Mouse (Mus musculus): ENCODE results near the gene Ap5z1. TPM values are rescaled to one million over a fixed set of nuclear protein-coding genes. Genes with fewer than 3 reads are reported as not detected.
A peak's percentile ranks its signal among the peaks of the same experiment; 100 is the strongest.

Gene Ap5z1
- polyA plus RNA-seq, 1 experiment: 3.4 TPM

GRCm38 (mm10) chr5:142448623-142449022 is 15.1 kb upstream of the Ap5z1 start:
- H3K4me3 ChIP-seq (ENCODE audit: insufficient read depth, low read depth, low read length): no peak overlapping the region
- no peak overlapping the region for H3K27ac ChIP-seq (replicated peaks; ENCODE audit: low read depth, low read length)
- no peaks in the 10 kb centered on the region; the same call in 1 of the 2 replicates for H3K4me1 ChIP-seq (ENCODE audit: control insufficient read depth, insufficient read depth, insufficient read length, low read length)

GRCm38 (mm10) chr5:142450846-142451245 is 12.9 kb upstream of the Ap5z1 start:
- Histone ChIP-seq H3K4me1 (ENCODE audit: control insufficient read depth, insufficient read depth, insufficient read length, low read length) (no peaks in the 10 kb centered on the region), H3K4me3 (ENCODE audit: insufficient read depth, low read depth, low read length) (no peak overlapping the region), H3K27ac (replicated peaks; ENCODE audit: low read depth, low read length) (no peak overlapping the region)

- no peak overlapping the region for H3K4me3 ChIP-seq (ENCODE audit: insufficient read depth, low read depth, low read length)
- no peak overlapping the region for H3K27ac ChIP-seq (replicated peaks; ENCODE audit: low read depth, low read length)
- H3K4me1 ChIP-seq (ENCODE audit: control insufficient read depth, insufficient read depth, insufficient read length, low read length): no peaks in the 10 kb centered on the region
Observed at GRCm38 (mm10) chr5:142451759-142452158, 12.0 kb upstream of the Ap5z1 start.

GRCm38 (mm10) chr5:142453742-142454141 is 10.0 kb upstream of the Ap5z1 start:
- no peak overlapping the region for H3K4me3 ChIP-seq (ENCODE audit: insufficient read depth, low read depth, low read length)
- H3K4me1 ChIP-seq (ENCODE audit: control insufficient read depth, insufficient read depth, insufficient read length, low read length): no peaks in the 10 kb centered on the region
- H3K27ac ChIP-seq (replicated peaks; ENCODE audit: low read depth, low read length): no peak overlapping the region

- Histone ChIP-seq H3K4me3 (ENCODE audit: insufficient read depth, low read depth, low read length) (no peak overlapping the region), H3K27ac (replicated peaks; ENCODE audit: low read depth, low read length) (no peak overlapping the region)
Observed at GRCm38 (mm10) chr5:142456318-142456717, 7.4 kb upstream of the Ap5z1 start.

GRCm38 (mm10) chr5:142457345-142457744 is 6.4 kb upstream of the Ap5z1 start:
- H3K4me3 ChIP-seq (ENCODE audit: insufficient read depth, low read depth, low read length): no peak overlapping the region
- no peaks in the 10 kb centered on the region for H3K4me1 ChIP-seq (ENCODE audit: control insufficient read depth, insufficient read depth, insufficient read length, low read length)
- H3K27ac ChIP-seq (replicated peaks; ENCODE audit: low read depth, low read length): no peak overlapping the region

More at GRCm38 (mm10) chr5:142456318-142456717, 7.4 kb upstream of the Ap5z1 start:
- no peaks in the 10 kb centered on the region for H3K4me1 ChIP-seq (ENCODE audit: control insufficient read depth, insufficient read depth, insufficient read length, low read length)

- no peak overlapping the region for H3K4me3 ChIP-seq (ENCODE audit: insufficient read depth, low read depth, low read length)
- peak overlapping the region; percentile 22 for H3K27ac ChIP-seq (replicated peaks; ENCODE audit: low read depth, low read length)
- H3K4me1 ChIP-seq (ENCODE audit: control insufficient read depth, insufficient read depth, insufficient read length, low read length): no peaks in the 10 kb centered on the region
Observed at GRCm38 (mm10) chr5:142458791-142459557, 4.8 kb upstream of the Ap5z1 start.

GRCm38 (mm10) chr5:142459834-142460233 is 3.9 kb upstream of the Ap5z1 start:
- H3K27ac ChIP-seq (replicated peaks; ENCODE audit: low read depth, low read length): no peak overlapping the region; the same call in 1 of the 2 replicates
- 0 out of 2 replicates have a peak, but pooled peaks cover 2% of the 10 kb centered on the region for H3K4me1 ChIP-seq (ENCODE audit: control insufficient read depth, insufficient read depth, insufficient read length, low read length)
- H3K4me3 ChIP-seq (ENCODE audit: insufficient read depth, low read depth, low read length): no peak overlapping the region

- H3K4me1 ChIP-seq (ENCODE audit: control insufficient read depth, insufficient read depth, insufficient read length, low read length): 0 out of 2 replicates have a peak, but pooled peaks cover 4% of the 10 kb centered on the region
- no peak overlapping the region for H3K27ac ChIP-seq (replicated peaks; ENCODE audit: low read depth, low read length)
- no peak overlapping the region for H3K4me3 ChIP-seq (ENCODE audit: insufficient read depth, low read depth, low read length)
Observed at GRCm38 (mm10) chr5:142461942-142462640, 1.7 kb upstream of the Ap5z1 start.

GRCm38 (mm10) chr5:142462641-142462948 is 1.1 kb upstream of the Ap5z1 start:
- Histone ChIP-seq H3K27ac (replicated peaks; ENCODE audit: low read depth, low read length) (no peak overlapping the region), H3K4me3 (ENCODE audit: insufficient read depth, low read depth, low read length) (no peak overlapping the region), H3K4me1 (ENCODE audit: control insufficient read depth, insufficient read depth, insufficient read length, low read length) (0 out of 2 replicates have a peak, but pooled peaks cover 4% of the 10 kb centered on the region)

GRCm38 (mm10) chr5:142463011-142463410 is 733 bp upstream of the Ap5z1 start:
- H3K4me1 ChIP-seq (ENCODE audit: control insufficient read depth, insufficient read depth, insufficient read length, low read length): 0 out of 2 replicates have a peak, but pooled peaks cover 4% of the 10 kb centered on the region
- H3K27ac ChIP-seq (replicated peaks; ENCODE audit: low read depth, low read length): peak overlapping the region; percentile 64
- peak overlapping the region; percentile 54 for H3K4me3 ChIP-seq (ENCODE audit: insufficient read depth, low read depth, low read length)

- Histone ChIP-seq H3K4me3 (ENCODE audit: insufficient read depth, low read depth, low read length) (no peak overlapping the region), H3K27ac (replicated peaks; ENCODE audit: low read depth, low read length) (no peak overlapping the region), H3K4me1 (ENCODE audit: control insufficient read depth, insufficient read depth, insufficient read length, low read length) (peaks cover 8% of the 10 kb centered on the region; the same call in 1 of the 2 replicates)
Observed at GRCm38 (mm10) chr5:142468375-142468774, 4.6 kb downstream of the Ap5z1 start.

- Histone ChIP-seq H3K4me3 (ENCODE audit: insufficient read depth, low read depth, low read length) (no peak overlapping the region), H3K4me1 (ENCODE audit: control insufficient read depth, insufficient read depth, insufficient read length, low read length) (peaks cover 6% of the 10 kb centered on the region; the same call in 1 of the 2 replicates), H3K27ac (replicated peaks; ENCODE audit: low read depth, low read length) (no peak overlapping the region)
Observed at GRCm38 (mm10) chr5:142469796-142470195, 6.1 kb downstream of the Ap5z1 start.

GRCm38 (mm10) chr5:142473696-142474095 is 10.0 kb downstream of the Ap5z1 start:
- Histone ChIP-seq H3K27ac (replicated peaks; ENCODE audit: low read depth, low read length) (no peak overlapping the region), H3K4me3 (ENCODE audit: insufficient read depth, low read depth, low read length) (no peak overlapping the region)

GRCm38 (mm10) chr5:142475669-142476068 is 11.9 kb downstream of the Ap5z1 start:
- Histone ChIP-seq H3K4me1 (ENCODE audit: control insufficient read depth, insufficient read depth, insufficient read length, low read length) (no peaks in the 10 kb centered on the region), H3K4me3 (ENCODE audit: insufficient read depth, low read depth, low read length) (no peak overlapping the region), H3K27ac (replicated peaks; ENCODE audit: low read depth, low read length) (no peak overlapping the region)

More at GRCm38 (mm10) chr5:142473696-142474095, 10.0 kb downstream of the Ap5z1 start:
- H3K4me1 ChIP-seq (ENCODE audit: control insufficient read depth, insufficient read depth, insufficient read length, low read length): peaks cover 4% of the 10 kb centered on the region; the same call in 1 of the 2 replicates

Measured in brown adipose tissue, adult 24 weeks (tissue).